Mouse (Mus musculus) cerebellum, adult 2 months (tissue): ENCODE data around the gene Ctnnd1. TPM values are rescaled to one million over a fixed set of nuclear protein-coding genes. Genes with fewer than 3 reads are reported as not detected.

Experiments used
- DNase-seq, 2 experiments: peaks; one replicate each; pipeline ENCODE4 v3.0.0; 2021
- H3K27ac ChIP-seq: fragments of 200-500 bp; 2 replicates; pipeline ENCODE4 v1.5.1; 2012; ENCODE audit warnings: low read length, control low read depth, inconsistent platforms; ENCODE audit not compliant: insufficient read depth
- H3K27me3 ChIP-seq: fragments of 200-500 bp; 2 replicates; pipeline ENCODE4 v1.6.1; 2012; ENCODE audit warnings: inconsistent platforms, mild to moderate bottlenecking, low read length, moderate library complexity; ENCODE audit not compliant: control insufficient read depth, insufficient read depth
- H3K4me1 ChIP-seq: fragments of 200-500 bp; 2 replicates; pipeline ENCODE4 v1.6.1; 2011; ENCODE audit warnings: low read length; ENCODE audit not compliant: control insufficient read depth, insufficient read depth
- H3K4me3 ChIP-seq: fragments of 200-500 bp; replicated peaks from 2 replicates; pipeline ENCODE3; 2011; ENCODE audit warnings: mild to moderate bottlenecking, low read depth, low read length, control low read depth; ENCODE audit not compliant: insufficient read depth
- CTCF ChIP-seq: fragments of 200-500 bp; IDR thresholded peaks from 2 replicates; pipeline ENCODE4 v1.5.1; 2011; ENCODE audit warnings: low read depth, mild to moderate bottlenecking, control low read depth, low read length, moderate library complexity, borderline replicate concordance; ENCODE audit not compliant: insufficient read depth
- POLR2A ChIP-seq: fragments of 200-500 bp; IDR thresholded peaks from 2 replicates; pipeline ENCODE4 v1.6.1; 2011; ENCODE audit warnings: low read length, control low read depth, borderline replicate concordance; ENCODE audit not compliant: insufficient read depth
- WGBS: fragments of 180-500 bp; shearing (Covaris S2); methylation state at CpG from one replicate; pipeline ENCODE4 v1.1.7; 2018; 5-methylcytosine and 5-hydroxymethylcytosine counted together
- polyA plus RNA-seq: library from polyadenylated mRNA; depleted of rRNA; stranded (reverse); fragments of >200 nt; gene quantifications from 2 replicates; pipeline ENCODE4 v1.2.3, GENCODE M21; 2012

Ctnnd1 gene
- polyA plus RNA-seq, 1 experiment = 34.4 TPM

DNA sequence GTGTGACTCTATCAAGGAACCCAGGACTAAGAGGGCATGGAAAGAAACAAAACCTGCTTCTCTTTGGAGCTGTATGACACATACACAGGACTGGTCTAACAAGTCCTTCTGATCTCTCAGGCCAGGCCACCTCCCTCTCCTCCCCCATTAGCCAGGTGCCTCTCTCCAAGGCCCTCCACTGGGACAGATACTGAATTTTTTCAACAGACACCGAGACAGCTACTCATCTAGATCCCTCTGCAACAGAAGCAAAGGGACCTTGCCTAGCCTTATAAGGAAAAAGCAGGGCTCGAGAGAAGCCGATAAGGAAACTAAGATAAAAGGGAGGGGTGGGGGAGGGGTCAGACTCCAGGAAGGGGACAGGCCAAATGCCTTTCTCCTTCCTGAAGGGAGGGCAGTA is 17.6 kb downstream of the Ctnnd1 start:
- H3K4me1 ChIP-seq = peaks cover 12% of the 10 kb centered on the region
- no peak for DNase-seq
- no peak for TF ChIP-seq CTCF
- no peak overlapping the region for H3K27ac ChIP-seq
- no peak overlapping the region for H3K4me3 ChIP-seq
- no peaks in the 10 kb centered on the region for H3K27me3 ChIP-seq
- 35% methylated on average over 3 of the region's 3 CpGs for WGBS

DNA sequence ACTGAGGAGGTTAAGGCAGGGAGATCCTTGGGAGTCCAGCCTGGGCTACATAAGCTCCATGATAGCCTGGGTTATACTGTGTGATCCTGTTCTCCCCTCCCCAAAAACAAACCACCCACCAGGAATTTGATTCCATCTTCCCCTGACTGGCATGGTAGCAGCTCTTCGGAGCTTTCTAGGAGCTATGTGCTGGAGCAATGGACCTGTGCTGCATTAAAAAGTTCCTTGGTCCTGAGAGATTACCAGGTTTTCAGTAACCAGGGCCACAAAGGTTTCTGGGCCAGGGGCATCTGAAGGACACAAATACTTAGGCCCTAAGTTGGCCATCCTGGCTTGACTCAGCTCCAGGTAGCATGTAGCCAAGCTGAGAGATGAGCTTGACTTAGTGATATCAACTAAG is 18.6 kb downstream of the Ctnnd1 start:
- 94% methylated on average over 1 of the region's 1 CpGs for WGBS
- Histone ChIP-seq H3K4me3 (no peak overlapping the region), H3K27me3 (no peaks in the 10 kb centered on the region), H3K4me1 (peaks cover 12% of the 10 kb centered on the region), H3K27ac (no peak overlapping the region)
- no peak for TF ChIP-seq POLR2A
- TF ChIP-seq CTCF = no peak
- DNase-seq = no peak

DNA sequence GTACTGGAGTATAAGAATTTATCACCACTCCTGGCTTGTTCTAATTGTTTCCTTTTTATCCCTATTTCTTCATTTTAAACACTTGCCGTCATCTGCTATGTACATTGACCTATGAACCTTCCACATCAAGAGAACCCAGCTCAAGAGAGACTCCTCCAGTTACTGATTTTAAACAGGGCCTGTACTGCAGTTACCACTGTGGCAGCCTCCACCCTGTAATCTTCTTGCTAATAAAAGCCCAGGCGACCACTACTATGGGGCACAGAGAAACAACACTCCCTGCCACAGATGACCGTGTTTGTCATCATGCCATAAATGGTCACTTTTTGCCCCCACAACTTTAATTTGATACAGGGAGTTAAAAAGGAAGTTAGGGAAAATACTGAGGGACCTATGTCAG is 23.5 kb downstream of the Ctnnd1 start:
- TF ChIP-seq POLR2A (no peak), CTCF (no peak)
- WGBS = 73% methylated on average over 3 of the region's 3 CpGs
- H3K4me3 ChIP-seq = no peak overlapping the region
- DNase-seq = no peak
- no peak overlapping the region for H3K27ac ChIP-seq
- H3K27me3 ChIP-seq = no peaks in the 10 kb centered on the region
- no peaks in the 10 kb centered on the region for H3K4me1 ChIP-seq

DNA sequence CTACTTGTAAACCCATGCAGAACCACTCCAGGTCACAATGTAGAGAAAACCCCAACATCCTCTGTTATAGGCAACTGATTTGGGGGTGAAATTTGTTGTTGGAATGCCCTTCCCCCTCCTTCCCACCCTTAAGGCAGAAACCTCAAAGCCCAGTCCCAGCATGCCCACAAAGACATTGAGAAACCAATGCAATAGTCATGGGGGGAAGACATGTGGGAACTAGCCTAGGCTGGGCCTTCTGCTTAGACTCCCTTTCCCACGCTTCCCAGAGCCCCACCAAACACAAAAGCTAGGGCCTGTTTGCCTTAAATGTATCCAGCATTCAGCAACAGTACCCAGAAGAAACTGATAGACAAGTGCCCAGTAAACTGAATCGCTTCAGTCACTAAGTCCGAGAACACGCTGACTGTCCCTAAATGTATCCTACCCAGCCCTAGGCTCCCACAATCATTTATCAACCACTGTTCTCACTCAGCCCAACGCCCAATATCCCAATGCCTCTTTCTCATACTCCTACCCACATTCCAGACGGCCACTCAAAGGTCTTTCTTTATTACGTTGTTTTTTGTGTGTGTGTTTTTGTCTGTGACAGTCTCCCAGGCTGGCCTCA is 24.1 kb downstream of the Ctnnd1 start:
- H3K4me3 ChIP-seq = no peak overlapping the region
- no peak for DNase-seq
- no peaks in the 10 kb centered on the region for H3K27me3 ChIP-seq
- 90% methylated on average over 7 of the region's 7 CpGs for WGBS
- no peaks in the 10 kb centered on the region for H3K4me1 ChIP-seq
- TF ChIP-seq POLR2A (no peak), CTCF (no peak)
- no peak overlapping the region for H3K27ac ChIP-seq

DNA sequence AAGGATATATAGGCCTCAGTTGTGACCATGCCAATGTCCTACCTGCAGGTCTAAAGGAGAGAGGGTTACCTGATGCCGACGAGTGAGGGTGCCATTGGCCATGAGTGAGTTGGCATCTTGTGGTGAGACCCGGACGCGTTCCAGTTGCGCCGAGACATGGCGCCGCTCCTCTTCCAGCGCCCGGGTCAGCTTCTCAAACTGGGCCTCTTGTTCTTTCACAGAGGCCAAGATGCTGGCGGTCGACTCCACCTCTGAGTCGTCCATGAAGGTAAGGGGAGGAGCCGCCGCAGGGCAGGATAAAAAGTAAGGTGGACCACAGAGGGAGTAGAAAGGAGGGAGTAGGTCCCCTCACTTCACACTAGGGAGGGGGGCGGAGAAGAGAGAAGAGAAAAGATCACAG is 26.4 kb downstream of the Ctnnd1 start:
- DNase-seq = no peak
- Histone ChIP-seq H3K27ac (no peak overlapping the region), H3K4me1 (no peaks in the 10 kb centered on the region), H3K27me3 (no peaks in the 10 kb centered on the region), H3K4me3 (no peak overlapping the region)
- no peak for TF ChIP-seq POLR2A
- TF ChIP-seq CTCF = no peak
- 94% methylated on average over 17 of the region's 17 CpGs for WGBS

DNA sequence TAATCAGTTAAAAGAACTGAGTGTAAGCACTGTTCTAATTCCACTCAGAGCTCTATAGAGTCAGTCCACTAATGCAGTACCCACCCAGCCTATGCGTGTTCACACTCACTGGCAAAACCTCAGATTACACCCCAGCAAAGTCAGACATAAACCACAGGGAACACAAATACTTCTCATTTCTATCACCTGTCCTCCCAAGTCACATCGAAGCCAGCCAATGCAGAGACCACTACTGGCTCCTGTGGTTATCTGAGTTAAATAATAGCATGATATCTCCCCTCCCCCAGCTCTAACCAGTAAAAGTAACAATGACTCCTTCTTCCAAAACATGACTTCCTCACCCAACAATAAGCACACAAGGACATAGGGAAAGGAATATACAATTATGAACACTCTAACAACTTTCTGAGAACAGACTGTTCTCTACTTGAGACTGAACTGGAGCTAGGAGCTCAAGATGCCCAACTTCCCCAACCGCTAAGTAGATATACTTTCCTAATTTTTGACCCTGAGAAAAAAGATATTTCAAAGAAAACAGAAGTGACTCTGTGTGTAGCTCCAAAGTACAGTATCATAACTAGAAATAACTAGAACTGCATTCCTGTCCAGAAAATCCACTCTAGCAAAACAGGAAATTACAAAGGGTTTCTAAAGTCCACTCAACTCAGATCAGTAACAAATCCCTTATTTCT is 27.0 kb downstream of the Ctnnd1 start:
- no peak overlapping the region for H3K27ac ChIP-seq
- WGBS = 94% methylated on average over 3 of the region's 3 CpGs

DNA sequence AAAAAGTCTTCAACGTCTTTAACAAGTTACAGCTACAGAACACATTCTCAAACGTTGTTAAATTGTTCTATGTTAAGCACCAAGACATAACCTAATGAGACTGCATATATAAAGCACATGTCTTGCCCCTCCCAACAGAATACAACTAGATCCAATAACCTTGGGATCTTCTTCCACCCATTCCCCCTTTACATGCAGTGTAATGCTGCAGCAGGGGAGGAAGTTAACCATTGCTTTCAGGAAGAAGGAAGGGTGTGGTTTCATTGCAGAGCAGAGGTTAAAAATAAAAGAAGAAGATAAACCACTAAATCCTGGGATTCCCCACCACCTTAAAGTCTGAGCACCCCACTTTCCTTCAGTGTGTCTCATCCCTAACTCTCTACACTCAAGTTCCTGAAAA is 27.9 kb downstream of the Ctnnd1 start:
- DNase-seq = no peak
- H3K27me3 ChIP-seq = no peaks in the 10 kb centered on the region
- H3K4me3 ChIP-seq = no peak overlapping the region
- 78% methylated on average over 2 of the region's 2 CpGs for WGBS
- H3K27ac ChIP-seq = no peak overlapping the region
- no peak for TF ChIP-seq CTCF
- TF ChIP-seq POLR2A = no peak
- H3K4me1 ChIP-seq = no peaks in the 10 kb centered on the region

More for the DNA sequence above, 27.0 kb downstream of the Ctnnd1 start:
- no peak for DNase-seq
- Histone ChIP-seq H3K4me3 (no peak overlapping the region), H3K4me1 (no peaks in the 10 kb centered on the region), H3K27me3 (no peaks in the 10 kb centered on the region)
- TF ChIP-seq POLR2A (no peak), CTCF (no peak)

DNA sequence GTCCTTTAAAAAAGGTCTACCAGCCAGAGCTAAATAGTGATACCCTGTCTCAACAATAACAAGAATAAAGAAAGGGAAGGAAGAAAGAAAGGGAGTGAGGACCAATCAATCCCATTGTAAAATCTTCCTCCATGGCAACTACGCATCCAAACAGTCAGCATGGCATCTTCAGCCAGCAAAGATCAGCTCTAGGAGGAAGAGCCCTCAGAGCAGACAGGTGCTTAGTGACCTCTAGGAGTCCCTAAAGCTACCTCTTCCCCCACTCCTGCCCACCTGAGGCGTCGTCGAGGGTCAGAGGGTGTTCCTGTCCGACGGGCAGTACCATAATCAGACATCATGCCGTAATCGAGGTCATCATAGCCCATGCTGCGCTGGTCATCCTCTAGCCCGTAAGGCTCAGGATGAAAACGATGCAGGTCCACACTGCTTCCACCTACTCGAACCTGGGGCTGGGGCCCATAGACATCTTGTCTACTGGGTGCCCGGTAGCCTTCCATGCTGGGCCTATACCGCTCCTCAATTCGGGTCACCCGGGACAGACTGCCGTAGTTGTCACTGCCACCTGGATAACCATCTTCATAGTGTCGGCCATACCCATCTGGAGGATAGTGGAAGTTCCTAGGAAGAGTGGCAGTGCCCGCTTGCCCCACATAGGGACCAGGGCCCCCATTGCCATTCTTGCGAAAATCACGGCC is 30.8 kb downstream of the Ctnnd1 start:
- H3K4me1 ChIP-seq = no peaks in the 10 kb centered on the region
- TF ChIP-seq POLR2A (no peak), CTCF (no peak)
- 92% methylated on average over 21 of the region's 21 CpGs for whole genome bisulfite sequencing
- DNase-seq = no peak
- H3K4me3 ChIP-seq = no peak overlapping the region
- H3K27ac ChIP-seq = no peak overlapping the region
- H3K27me3 ChIP-seq = no peaks in the 10 kb centered on the region
